Mouse (Mus musculus) G1E (cell line): ENCODE measurements around the gene Irs1.

Source experiments
- CTCF ChIP-seq: IDR thresholded peaks from 2 replicates; pipeline ENCODE4 v1.5.1; 2012; ENCODE audit warnings: low read depth, low read length, inconsistent platforms, mixed read lengths
- GATA1 ChIP-seq: IDR thresholded peaks from 2 replicates; pipeline ENCODE4 v1.6.1; 2012; ENCODE audit warnings: borderline replicate concordance, low read length, inconsistent platforms, mixed read lengths

GRCm38 (mm10) chr1:82262331-82262730 lies 28.9 kb downstream of the Irs1 start:
- TF ChIP-seq GATA1 (no peak), CTCF (no peak)
